Comparison of ENCODE assay signal across 10 mouse cellular contexts in genomic region chr13:31632450-31632849, GRCm38 (mm10). TPM values are rescaled to one million over a fixed set of nuclear protein-coding genes. Genes with fewer than 3 reads are reported as not detected.
DNase-seq lines count a peak whose midpoint lies in the region; ATAC-seq and TF ChIP-seq lines count a peak whose summit lies in the region.
"Had no signal": no experiment of that assay in that cellular context is flagged by ENCODE, and none has a peak within 500 bp of the region (broad histone marks: within the 10 kb centered on the region; RNA-seq: fewer than 3 reads in every experiment).

No protein-coding gene starts in this region.

- H3K9me3 ChIP-seq in forebrain, postnatal 0 days (ENCODE audit: low read length): no peaks in the 10 kb centered on the region
- no peaks in the 10 kb centered on the region for H3K9me3 ChIP-seq in hindbrain, postnatal 0 days (ENCODE audit: low read length)
- no peaks in the 10 kb centered on the region for H3K9me3 ChIP-seq in neural tube, embryonic 13.5 days

- H3K36me3 ChIP-seq in forebrain, postnatal 0 days (ENCODE audit: insufficient read depth): no peaks in the 10 kb centered on the region
- H3K36me3 ChIP-seq in hindbrain, postnatal 0 days (ENCODE audit: insufficient read depth, low read length): no peaks in the 10 kb centered on the region
- H3K36me3 ChIP-seq in neural tube, embryonic 13.5 days: no peaks in the 10 kb centered on the region

- H3K9ac ChIP-seq in forebrain, postnatal 0 days: no peak overlapping the region
- H3K9ac ChIP-seq in hindbrain, postnatal 0 days (replicated peaks; ENCODE audit: low read length): no peak overlapping the region
- no peak overlapping the region for H3K9ac ChIP-seq in neural tube, embryonic 13.5 days

- H3K4me1 ChIP-seq in forebrain, postnatal 0 days (ENCODE audit: insufficient read depth): no peaks in the 10 kb centered on the region
- no peaks in the 10 kb centered on the region for H3K4me1 ChIP-seq in hindbrain, postnatal 0 days (ENCODE audit: insufficient read depth, low read length)
- H3K4me1 ChIP-seq in lung, adult 2 months (ENCODE audit: control insufficient read depth, insufficient read depth, low read length): no peaks in the 10 kb centered on the region; the same call in none of the 2 replicates
- H3K4me1 ChIP-seq in neural tube, embryonic 13.5 days (replicated peaks): peaks cover 15% of the 10 kb centered on the region

- no peak overlapping the region for H3K4me3 ChIP-seq in forebrain, postnatal 0 days (ENCODE audit: low read depth, low read length)
- H3K4me3 ChIP-seq in hindbrain, postnatal 0 days (ENCODE audit: low read length): no peak overlapping the region
- no peak overlapping the region for H3K4me3 ChIP-seq in lung, adult 2 months (replicated peaks; ENCODE audit: extremely low read depth, low read depth, low read length)
- no peak overlapping the region for H3K4me3 ChIP-seq in neural tube, embryonic 13.5 days
- H3K4me3 ChIP-seq: erythroblast, embryonic 14.5 days had no signal

- H3K27ac ChIP-seq in forebrain, postnatal 0 days (ENCODE audit: low read depth, low read length): no peak overlapping the region
- no peak overlapping the region for H3K27ac ChIP-seq in hindbrain, postnatal 0 days
- no peak overlapping the region for H3K27ac ChIP-seq in neural tube, embryonic 13.5 days (replicated peaks)

- TF ChIP-seq POLR2A in lung, adult 2 months (IDR thresholded peaks at IDR 0.05; ENCODE audit: borderline replicate concordance, extremely low read depth, low read depth, low read length): no peak

- DNase-seq in ovary, postnatal 36 days (ENCODE audit: low spot score): peak; percentile 71
- no peak for DNase-seq in ovary, adult 18-20 months (ENCODE audit: low spot score)
- DNase-seq in adrenal gland, postnatal 36 days: peak; percentile 80 to 86
- peak; percentile 68 for DNase-seq in forebrain, postnatal 0 days
- DNase-seq in hindbrain, postnatal 0 days (ENCODE audit: low spot score): peak; percentile 80
- peak; percentile 62 for DNase-seq in lung, adult 2 months
- DNase-seq in urinary bladder, postnatal 4 days (ENCODE audit: low spot score in 2 of 2): peak; percentile 64 to 88

- peak; percentile 61 for ATAC-seq in forebrain, postnatal 0 days
- ATAC-seq in hindbrain, postnatal 0 days: no peak
- ATAC-seq in neural tube, embryonic 13.5 days (ENCODE audit: low read depth): no peak; the same call in 1 of the 2 replicates

- peaks cover 57% of the 10 kb centered on the region for H3K27me3 ChIP-seq in forebrain, postnatal 0 days (ENCODE audit: insufficient read depth, low read length)
- peaks cover 58% of the 10 kb centered on the region for H3K27me3 ChIP-seq in hindbrain, postnatal 0 days (ENCODE audit: insufficient read depth, low read length)
- peaks cover 64% of the 10 kb centered on the region for H3K27me3 ChIP-seq in neural tube, embryonic 13.5 days

- WGBS in forebrain, postnatal 0 days: 2% methylated on average over 13 of the region's 13 CpGs
- under 1% methylated on average over 13 of the region's 13 CpGs for WGBS in hindbrain, postnatal 0 days
- under 1% methylated on average over 13 of the region's 13 CpGs for WGBS in lung, adult 2 months
- 1% methylated on average over 13 of the region's 13 CpGs for WGBS in neural tube, embryonic 13.5 days

- TF ChIP-seq CTCF in forebrain, postnatal 0 days (IDR thresholded peaks at IDR 0.05; ENCODE audit: low read depth): peak; percentile 89
- TF ChIP-seq CTCF in hindbrain, postnatal 0 days (IDR thresholded peaks at IDR 0.05; ENCODE audit: low read depth): peak; percentile 94
- peak; percentile 75 for TF ChIP-seq CTCF in lung, adult 2 months (IDR thresholded peaks at IDR 0.05; ENCODE audit: insufficient read depth, low read length)

- no peak overlapping the region for H3K4me2 ChIP-seq in forebrain, postnatal 0 days (ENCODE audit: low read depth)
- no peak overlapping the region for H3K4me2 ChIP-seq in hindbrain, postnatal 0 days (ENCODE audit: low read depth, low read length)
- H3K4me2 ChIP-seq in neural tube, embryonic 13.5 days: 0 out of 2 replicates have a peak overlapping the region, but pooled peaks have one; percentile 21

RNA-seq across cellular contexts. Expression of gene Foxf2, which starts 6.8 kb away (rescaled TPM):
- not detected for total RNA-seq in adrenal gland, postnatal 36 days (2021)
- 4.6 and 7.8 TPM in 2 replicates for total RNA-seq in forebrain, postnatal 0 days (2014; rRNA removed)
- polyA plus RNA-seq in forebrain, postnatal 0 days (2015; fragmentation: Nextera tagmentation; extraction: Ambion mirVana): 4.1 and 5.7 TPM in 2 replicates
- 6.0 and 12.8 TPM in 2 replicates for total RNA-seq in hindbrain, postnatal 0 days (2014; rRNA removed)
- polyA plus RNA-seq in hindbrain, postnatal 0 days (2015; fragmentation: Nextera tagmentation; extraction: Ambion mirVana): 4.4 and 5.5 TPM in 2 replicates
- polyA plus RNA-seq in lung, adult 2 months (2012; rRNA removed): 64.7 and 69.8 TPM in 2 replicates
- 5.0 and 5.5 TPM in 2 replicates for polyA plus RNA-seq in neural tube, embryonic 13.5 days (2015; fragmentation: Nextera tagmentation; extraction: Ambion mirVana)
- total RNA-seq: neutrophil, adult 5-6 weeks had no signal
- polyA plus RNA-seq: erythroblast, embryonic 14.5 days had no signal
